Mouse (Mus musculus) midbrain, postnatal 0 days (tissue): ENCODE measurements around the gene Sfpq. TPM values are rescaled to one million over a fixed set of nuclear protein-coding genes. Genes with fewer than 3 reads are reported as not detected.
A peak's percentile ranks its signal among the peaks of the same experiment; 100 is the strongest.
"Not testable (repeated sequence)": the region's sequence is repeated elsewhere in the genome, so short reads cannot be mapped to it uniquely, and the experiment has no call there.

Experiments used
- ATAC-seq: fragments of 200-750 bp; cut with Nextera tagmentation; 2 replicates; pipeline ENCODE4 v1.8.0; 2017; ENCODE audit warnings: moderate number of reproducible peaks, mild to moderate bottlenecking, moderate TSS enrichment, moderate library complexity; ENCODE audit not compliant: low FRiP score
- DNase-seq: peaks from one replicate; pipeline ENCODE4 v3.0.0-alpha.2; 2015; ENCODE audit warnings: low spot score
- H3K27ac ChIP-seq: fragments of 300-500 bp; sonication (generic); 2 replicates; pipeline ENCODE4 v1.5.1; 2014; ENCODE audit warnings: low read depth, mild to moderate bottlenecking, low read length, mixed read lengths
- H3K27me3 ChIP-seq: fragments of 300-500 bp; sonication (generic); 2 replicates; pipeline ENCODE4 v1.6.1; 2014; ENCODE audit warnings: low read length, control low read depth, mixed read lengths; ENCODE audit not compliant: insufficient read depth
- H3K36me3 ChIP-seq: fragments of 300-500 bp; sonication (generic); 2 replicates; pipeline ENCODE4 v1.6.1; 2014; ENCODE audit warnings: low read length, control low read depth, mixed read lengths; ENCODE audit not compliant: insufficient read depth
- H3K4me1 ChIP-seq: fragments of 300-500 bp; sonication (generic); 2 replicates; pipeline ENCODE4 v1.6.1; 2014; ENCODE audit warnings: mild to moderate bottlenecking, control low read depth, antibody characterized with exemption, low read length, mixed read lengths; ENCODE audit not compliant: insufficient read depth
- H3K4me2 ChIP-seq: fragments of 300-500 bp; sonication (generic); 2 replicates; pipeline ENCODE4 v1.6.1; 2014; ENCODE audit warnings: low read depth, mild to moderate bottlenecking, low read length, mixed read lengths; ENCODE audit not compliant: poor library complexity, severe bottlenecking
- H3K4me3 ChIP-seq: fragments of 300-500 bp; sonication (generic); 2 replicates; pipeline ENCODE4 v1.5.1; 2014; ENCODE audit warnings: low read depth, mild to moderate bottlenecking, low read length, moderate library complexity
- H3K9ac ChIP-seq: fragments of 300-500 bp; sonication (generic); replicated peaks from 2 replicates; pipeline ENCODE4 v1.6.1; 2014; ENCODE audit warnings: mild to moderate bottlenecking, low read length, moderate library complexity, mixed read lengths; ENCODE audit not compliant: poor library complexity, severe bottlenecking
- H3K9me3 ChIP-seq: fragments of 300-500 bp; sonication (generic); 2 replicates; pipeline ENCODE4 v1.6.1; 2016; ENCODE audit warnings: low read length, control low read depth
- CTCF ChIP-seq: IDR thresholded peaks from 2 replicates; pipeline ENCODE4 v1.5.1; 2016; ENCODE audit warnings: antibody characterized with exemption, mild to moderate bottlenecking
- WGBS: fragments of 180-500 bp; shearing (Covaris S2); extraction: QIAGEN DNeasy Blood & Tissue Kit; methylation state at CpG from one replicate; pipeline ENCODE4 v1.1.7; 2014; 5-methylcytosine and 5-hydroxymethylcytosine counted together
- polyA plus RNA-seq: library from polyadenylated mRNA; unstranded; fragments of >200 nt; fragmentation: Nextera tagmentation; extraction: Ambion mirVana; gene quantifications from 2 replicates; pipeline ENCODE4 v1.2.1, GENCODE M21; 2015
- total RNA-seq: library from RNA; depleted of rRNA; stranded (reverse); fragments of >200 nt; gene quantifications from 2 replicates; pipeline ENCODE4 v1.2.3, GENCODE M21; 2014; rRNA removed

Gene Sfpq
- total RNA-seq (157 and 229 TPM in 2 replicates), polyA plus RNA-seq (47.5 and 63.2 TPM in 2 replicates)

DNA sequence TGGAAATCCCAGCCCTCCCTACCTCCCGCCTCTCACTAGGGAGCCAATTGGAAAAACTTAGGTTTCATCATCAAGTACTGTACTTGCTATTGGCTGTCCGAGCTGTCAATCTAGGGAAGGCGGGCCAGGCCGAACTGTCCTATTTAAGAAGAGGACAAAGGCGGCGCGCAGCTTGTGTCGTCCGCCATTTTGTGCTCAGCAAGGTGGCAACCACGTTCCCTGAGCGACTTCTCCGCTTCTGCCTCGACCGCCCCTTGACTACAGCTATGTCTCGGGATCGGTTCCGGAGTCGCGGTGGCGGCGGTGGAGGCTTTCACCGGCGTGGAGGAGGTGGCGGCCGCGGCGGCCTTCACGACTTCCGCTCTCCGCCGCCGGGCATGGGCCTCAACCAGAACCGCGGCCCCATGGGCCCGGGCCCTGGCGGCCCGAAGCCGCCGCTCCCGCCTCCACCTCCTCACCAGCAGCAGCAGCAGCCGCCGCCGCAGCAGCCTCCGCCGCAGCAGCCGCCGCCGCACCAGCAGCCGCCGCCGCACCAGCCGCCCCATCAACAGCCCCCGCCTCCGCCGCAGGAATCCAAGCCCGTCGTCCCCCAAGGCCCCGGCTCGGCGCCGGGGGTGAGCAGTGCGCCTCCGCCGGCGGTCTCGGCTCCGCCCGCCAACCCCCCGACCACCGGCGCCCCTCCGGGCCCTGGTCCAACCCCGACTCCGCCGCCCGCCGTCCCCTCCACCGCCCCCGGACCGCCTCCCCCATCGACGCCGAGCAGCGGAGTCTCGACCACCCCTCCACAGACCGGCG is at the start of gene Sfpq:
Gene Sfpq, plus strand, starts transcription at position 174 of the 795 bp plus-strand sequence.
- TF ChIP-seq CTCF: no peak
- peak within 1 kb of the TSS; percentile 98 for H3K27ac ChIP-seq
- under 1% methylated on average over 67 of the region's 87 CpGs for WGBS
- H3K4me1 ChIP-seq: peaks cover 3% of the 10 kb centered on the region; the same call in 1 of the 2 replicates
- peak within 1 kb of the TSS; percentile 88 for H3K4me2 ChIP-seq
- peak within 1 kb of the TSS; percentile 100 for H3K9ac ChIP-seq
- peaks cover under 1% of the 10 kb centered on the region; the same call in 1 of the 2 replicates for H3K36me3 ChIP-seq
- peak within 1 kb of the TSS; percentile 97 for H3K4me3 ChIP-seq
- H3K9me3 ChIP-seq: no peaks in the 10 kb centered on the region
- DNase-seq (peak; percentile 99), ATAC-seq (peak; percentile 96)
- H3K27me3 ChIP-seq: no peaks in the 10 kb centered on the region

GRCm38 (mm10) chr4:126977467-126977866 is 43.7 kb upstream of the Sfpq start:
- no peaks in the 10 kb centered on the region for H3K9me3 ChIP-seq
- H3K27me3 ChIP-seq: no peaks in the 10 kb centered on the region
- H3K4me1 ChIP-seq: no peaks in the 10 kb centered on the region
- H3K36me3 ChIP-seq: no peaks in the 10 kb centered on the region
- TF ChIP-seq CTCF: peak; percentile 53
- H3K4me2 ChIP-seq: no peak overlapping the region
- H3K4me3 ChIP-seq: no peak overlapping the region
- H3K27ac ChIP-seq: no peak overlapping the region
- ATAC-seq (no peak), DNase-seq (peak; percentile 42)
- H3K9ac ChIP-seq: no peak overlapping the region

DNA sequence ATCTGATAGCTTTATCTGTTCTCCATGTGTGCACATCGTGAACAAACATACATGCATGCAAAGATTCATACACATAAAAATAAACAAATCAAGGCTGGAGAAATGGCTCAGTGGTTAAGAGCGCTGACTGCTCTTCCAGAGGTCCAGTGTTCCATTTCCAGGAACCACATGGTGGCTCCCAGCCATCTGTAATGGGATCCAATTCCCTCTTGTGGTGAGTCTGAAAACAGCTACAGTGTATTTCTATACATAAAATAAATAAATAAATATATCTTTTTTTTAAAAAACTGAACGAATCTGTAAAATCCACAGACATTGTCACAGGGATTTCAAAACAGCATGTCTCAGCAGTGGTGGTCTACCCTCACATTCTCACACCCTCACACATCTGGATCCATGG is 42.4 kb upstream of the Sfpq start:
- Histone ChIP-seq H3K4me1 (no peaks in the 10 kb centered on the region), H3K27me3 (no peaks in the 10 kb centered on the region), H3K4me3 (no peak overlapping the region), H3K4me2 (no peak overlapping the region), H3K36me3 (no peaks in the 10 kb centered on the region), H3K27ac (no peak overlapping the region), H3K9me3 (no peaks in the 10 kb centered on the region), H3K9ac (no peak overlapping the region)
- no peak for DNase-seq
- 0 out of 2 replicates have a peak, but pooled peaks have one; percentile 26 for TF ChIP-seq CTCF
- WGBS: 85% methylated on average over 3 of the region's 3 CpGs
- ATAC-seq: no peak

DNA sequence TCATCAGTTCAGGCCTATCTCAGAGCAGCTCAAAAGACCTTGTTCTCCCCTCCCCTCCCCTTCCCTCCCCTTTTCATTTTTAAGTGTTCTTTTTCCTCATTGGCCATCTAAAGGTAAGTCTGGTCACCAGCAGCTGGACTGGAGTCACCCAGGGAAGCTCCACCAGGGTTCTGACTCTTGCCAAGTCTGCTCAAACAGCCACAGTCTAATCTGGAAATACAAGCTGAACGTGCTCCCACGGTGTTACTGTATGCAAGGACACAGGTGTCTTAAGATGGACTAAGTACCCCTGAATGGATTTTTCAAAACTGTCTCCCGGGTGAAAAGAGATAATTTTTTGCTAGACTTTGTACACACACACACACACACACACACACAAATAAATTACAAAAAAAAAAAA is 37.8 kb upstream of the Sfpq start:
- DNase-seq (no peak), ATAC-seq (no peak)
- Histone ChIP-seq H3K9me3 (no peaks in the 10 kb centered on the region), H3K4me2 (no peak overlapping the region), H3K4me3 (no peak overlapping the region), H3K9ac (no peak overlapping the region), H3K4me1 (no peaks in the 10 kb centered on the region), H3K36me3 (no peaks in the 10 kb centered on the region), H3K27ac (no peak overlapping the region), H3K27me3 (no peaks in the 10 kb centered on the region)
- 67% methylated on average over 3 of the region's 3 CpGs for WGBS
- TF ChIP-seq CTCF: no peak

DNA sequence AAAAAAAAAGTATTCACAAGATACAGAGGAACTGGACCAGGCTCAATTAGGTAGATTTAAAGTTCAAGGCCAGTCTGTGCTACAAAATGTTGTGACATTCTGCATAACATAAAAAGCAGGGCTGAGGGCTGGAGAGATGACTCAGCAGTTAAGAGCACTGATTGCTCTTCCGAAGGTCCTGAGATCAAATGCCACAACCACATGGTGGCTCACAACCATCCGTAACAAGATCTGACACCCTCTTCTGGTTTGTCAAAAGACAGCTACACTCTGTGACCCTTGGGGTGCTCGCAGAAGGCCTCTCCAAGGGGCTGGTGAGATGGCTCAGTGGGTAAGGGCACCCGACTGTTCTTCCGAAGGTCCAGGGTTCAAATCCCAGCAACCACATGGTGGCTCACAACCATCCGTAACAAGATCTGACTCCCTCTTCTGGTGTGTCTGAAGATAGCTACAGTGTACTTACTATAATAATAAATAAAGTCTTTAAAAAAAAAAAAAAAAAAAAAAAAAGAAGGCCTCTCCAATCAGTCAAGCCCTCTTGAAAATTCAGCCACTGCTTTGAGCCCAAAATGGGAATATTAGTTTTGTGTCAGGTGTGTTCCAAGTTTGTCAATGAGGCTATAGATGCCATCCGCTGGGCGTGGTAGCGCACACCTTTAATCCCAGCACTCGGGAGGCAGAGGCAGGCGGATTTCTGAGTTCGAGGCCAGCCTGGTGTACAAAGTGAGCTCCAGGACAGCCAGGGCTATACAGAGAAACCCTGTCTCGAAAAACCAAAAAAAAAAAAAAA is 37.2 kb upstream of the Sfpq start:
- WGBS: 81% methylated on average over 11 of the region's 13 CpGs
- H3K27ac ChIP-seq, H3K4me2 ChIP-seq, H3K4me1 ChIP-seq, ATAC-seq, H3K4me3 ChIP-seq, H3K36me3 ChIP-seq, DNase-seq, H3K27me3 ChIP-seq, H3K9ac ChIP-seq, H3K9me3 ChIP-seq: not testable (repeated sequence)

- no peak for TF ChIP-seq CTCF
- Histone ChIP-seq H3K27ac (no peak overlapping the region), H3K4me2 (no peak overlapping the region), H3K9ac (no peak overlapping the region), H3K9me3 (no peaks in the 10 kb centered on the region), H3K36me3 (no peaks in the 10 kb centered on the region), H3K27me3 (no peaks in the 10 kb centered on the region), H3K4me1 (no peaks in the 10 kb centered on the region), H3K4me3 (no peak overlapping the region)
- 76% methylated on average over 5 of the region's 5 CpGs for WGBS
- DNase-seq (no peak), ATAC-seq (no peak)
Observed at GRCm38 (mm10) chr4:126986768-126987167, 34.4 kb upstream of the Sfpq start.
